Mouse (Mus musculus): ENCODE data around the gene Eomes.

The Eomes gene

GRCm38 (mm10) chr9:118519101-118519500 is 41.1 kb downstream of the Eomes start:
- no peak for DNase-seq (ENCODE audit: low spot score in 2 of 2)

GRCm38 (mm10) chr9:118520011-118520410 is 42.0 kb downstream of the Eomes start:
- no peak for DNase-seq (ENCODE audit: low spot score in 2 of 2)

GRCm38 (mm10) chr9:118520858-118521257 is 42.8 kb downstream of the Eomes start:
- DNase-seq (ENCODE audit: low spot score in 2 of 2): no peak

GRCm38 (mm10) chr9:118521659-118522058 is 43.6 kb downstream of the Eomes start:
- no peak for DNase-seq (ENCODE audit: low spot score in 2 of 2)

- DNase-seq (ENCODE audit: low spot score in 2 of 2): no peak
Measured at GRCm38 (mm10) chr9:118523738-118524137, 45.7 kb downstream of the Eomes start.

GRCm38 (mm10) chr9:118527056-118527455 is 49.0 kb downstream of the Eomes start:
- DNase-seq (ENCODE audit: low spot score in 2 of 2): no peak

GRCm38 (mm10) chr9:118529783-118530182 is 51.8 kb downstream of the Eomes start:
- DNase-seq (ENCODE audit: low spot score in 2 of 2): no peak

- DNase-seq (ENCODE audit: low spot score in 2 of 2): no peak
Measured at GRCm38 (mm10) chr9:118530679-118531078, 52.7 kb downstream of the Eomes start.

- no peak for DNase-seq (ENCODE audit: low spot score in 2 of 2)
Measured at GRCm38 (mm10) chr9:118532516-118533205, 54.6 kb downstream of the Eomes start.

Data from spleen, postnatal 10 days (tissue).